Mouse (Mus musculus) heart, adult 2 months (tissue): ENCODE results near the gene Mc3r. TPM values are rescaled to one million over a fixed set of nuclear protein-coding genes. Genes with fewer than 3 reads are reported as not detected.

Experiments used
- DNase-seq, 2 experiments: peaks; one replicate each; pipeline ENCODE4 v3.0.0; 2021
- H3K27ac ChIP-seq: fragments of 200-600 bp; 2 replicates; pipeline ENCODE4 v1.8.1; 2022
- H3K27me3 ChIP-seq: fragments of 200-500 bp; 2 replicates; pipeline ENCODE4 v1.6.1; 2012; ENCODE audit warnings: mild to moderate bottlenecking, low read length, inconsistent platforms, mixed read lengths; ENCODE audit not compliant: control insufficient read depth, insufficient read depth
- H3K36me3 ChIP-seq: fragments of 200-500 bp; 2 replicates; pipeline ENCODE4 v1.6.1; 2012; ENCODE audit warnings: low read length, inconsistent platforms; ENCODE audit not compliant: control insufficient read depth, insufficient read depth
- H3K4me1 ChIP-seq: fragments of 200-500 bp; 2 replicates; pipeline ENCODE4 v1.6.1; 2011; ENCODE audit warnings: low read length; ENCODE audit not compliant: control insufficient read depth, insufficient read depth
- H3K4me3 ChIP-seq: fragments of 200-600 bp; 2 replicates; pipeline ENCODE4 v1.8.1; 2022
- H3K79me2 ChIP-seq: fragments of 200-500 bp; replicated peaks from 2 replicates; pipeline ENCODE4 v1.6.1; 2012; ENCODE audit warnings: mild to moderate bottlenecking, inconsistent platforms, low read length, moderate library complexity, mixed read lengths; ENCODE audit not compliant: control insufficient read depth, insufficient read depth
- H3K9ac ChIP-seq: fragments of 200-500 bp; 2 replicates; pipeline ENCODE4 v1.6.1; 2012; ENCODE audit warnings: low read depth, mild to moderate bottlenecking, control low read depth, inconsistent platforms, low read length, mixed read lengths
- CTCF ChIP-seq: fragments of 200-600 bp; IDR thresholded peaks from 2 replicates; pipeline ENCODE4 v1.8.1; 2022; ENCODE audit warnings: antibody characterized with exemption, mild to moderate bottlenecking, moderate library complexity
- EP300 ChIP-seq: fragments of 200-500 bp; IDR thresholded peaks from 2 replicates; pipeline ENCODE4 v1.6.1; 2011; ENCODE audit warnings: low read depth, low read length, control low read depth; ENCODE audit not compliant: insufficient read depth
- POLR2A ChIP-seq: fragments of 200-500 bp; IDR thresholded peaks from 2 replicates; pipeline ENCODE4 v1.6.1; 2011; ENCODE audit warnings: mild to moderate bottlenecking, low read depth, low read length, control low read depth; ENCODE audit not compliant: insufficient read depth
- WGBS: fragments of 180-500 bp; shearing (Covaris S2); methylation state at CpG from one replicate; pipeline ENCODE4 v1.1.7; 2018; 5-methylcytosine and 5-hydroxymethylcytosine counted together
- intact Hi-C: fragments of 180-260 bp; cut with DNase I; formaldehyde crosslinking; loops from one replicate; pipeline ENCODE4 v1.15.1; 2025
- polyA plus RNA-seq: library from polyadenylated mRNA; depleted of rRNA; stranded (reverse); fragments of >200 nt; gene quantifications from 2 replicates; pipeline ENCODE4 v1.2.3, GENCODE M21; 2012
- total RNA-seq, 2 experiments: library from RNA; stranded (reverse); gene quantifications; 2 replicates each; pipeline ENCODE4 v1.2.3; 2021

Gene Mc3r
- total and polyA plus RNA-seq, 3 experiments, result not detected

DNA sequence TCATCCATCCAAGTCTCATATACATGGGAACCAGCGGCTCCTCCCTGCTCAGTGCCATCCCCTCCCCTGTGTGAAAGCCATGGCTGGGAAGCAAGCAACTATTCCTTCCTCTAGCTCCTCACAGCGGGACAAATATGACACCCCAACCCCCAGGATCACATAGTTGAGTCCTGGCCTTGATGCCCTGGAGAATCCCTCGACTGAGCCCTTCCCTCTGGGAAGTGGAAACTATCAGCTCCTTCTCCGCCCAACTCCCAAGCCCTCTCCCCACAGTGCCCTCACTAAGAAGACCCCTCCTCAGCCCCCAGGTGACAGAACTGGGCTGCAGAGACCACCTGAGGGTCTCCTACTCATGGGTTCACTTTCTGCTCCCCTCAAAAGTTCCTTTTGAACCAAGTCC is 18.2 kb upstream of the Mc3r start:
- no peak for TF ChIP-seq POLR2A
- no peak for TF ChIP-seq CTCF
- no peak for TF ChIP-seq EP300
- H3K9ac ChIP-seq, result no peak overlapping the region
- WGBS, result 46% methylated on average over 4 of the region's 4 CpGs

DNA sequence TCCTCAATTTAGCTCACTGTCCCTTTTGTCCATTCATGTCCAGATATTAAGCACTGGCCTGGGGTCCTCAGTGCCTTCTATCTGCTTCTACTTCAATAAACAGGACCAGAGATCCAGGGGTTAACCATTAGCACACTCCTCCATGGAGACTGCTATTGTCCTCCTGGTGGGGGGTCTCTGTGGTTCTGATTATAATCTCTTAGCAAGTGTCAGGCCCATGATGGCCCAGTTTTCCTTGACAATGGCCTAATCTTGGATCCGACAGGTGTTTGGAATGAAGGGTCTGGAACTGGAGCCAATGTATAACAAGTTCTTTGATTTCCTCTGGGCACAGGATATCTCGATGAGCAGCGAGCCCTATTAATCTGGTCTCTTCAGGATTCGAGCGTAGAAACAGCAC is 10.1 kb upstream of the Mc3r start:
- H3K36me3 ChIP-seq, result no peaks in the 10 kb centered on the region
- H3K9ac ChIP-seq, result no peak overlapping the region
- H3K79me2 ChIP-seq, result no peaks in the 10 kb centered on the region
- DNase-seq, result no peak
- no peaks in the 10 kb centered on the region for H3K4me1 ChIP-seq
- TF ChIP-seq CTCF, result no peak
- no peak for TF ChIP-seq POLR2A
- no peak for TF ChIP-seq EP300
- no peak overlapping the region for H3K27ac ChIP-seq
- H3K4me3 ChIP-seq, result no peak overlapping the region
- H3K27me3 ChIP-seq, result no peaks in the 10 kb centered on the region
- intact Hi-C loops, result no loop called here
- whole genome bisulfite sequencing, result 74% methylated on average over 5 of the region's 5 CpGs

More for the DNA sequence above, 18.2 kb upstream of the Mc3r start:
- no peak for DNase-seq
- Histone ChIP-seq H3K27me3 (no peaks in the 10 kb centered on the region), H3K4me1 (no peaks in the 10 kb centered on the region), H3K27ac (no peak overlapping the region), H3K79me2 (no peaks in the 10 kb centered on the region), H3K36me3 (no peaks in the 10 kb centered on the region), H3K4me3 (no peak overlapping the region)
- intact Hi-C loops, result no loop called here

DNA sequence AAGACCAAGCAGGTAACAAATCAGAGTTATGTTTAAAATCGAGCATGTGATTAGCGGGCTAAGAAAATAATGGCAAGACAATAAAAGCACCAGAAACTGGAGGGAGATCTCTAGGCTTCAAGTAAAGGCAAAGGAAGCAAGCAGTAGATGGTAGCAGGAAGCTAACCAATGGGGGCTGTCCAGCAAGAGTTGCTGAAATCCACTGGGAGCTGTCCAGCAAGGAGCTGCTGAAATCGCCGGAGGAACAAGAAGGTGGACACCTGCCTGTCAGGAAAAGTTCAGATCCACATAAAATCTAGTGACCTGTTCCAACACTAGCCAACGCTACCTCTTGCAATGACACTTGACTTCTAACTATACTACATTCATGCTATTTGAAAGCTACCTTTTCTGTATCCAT is 7.3 kb upstream of the Mc3r start:
- Histone ChIP-seq H3K4me1 (no peaks in the 10 kb centered on the region), H3K4me3 (no peak overlapping the region), H3K27ac (no peak overlapping the region), H3K79me2 (no peaks in the 10 kb centered on the region), H3K9ac (no peak overlapping the region), H3K27me3 (no peaks in the 10 kb centered on the region), H3K36me3 (no peaks in the 10 kb centered on the region)
- TF ChIP-seq EP300, result no peak
- TF ChIP-seq POLR2A, result no peak
- TF ChIP-seq CTCF, result no peak
- intact Hi-C loops, result no loop called here
- DNase-seq, result peak; percentile 8 to 51
- 12% methylated on average over 5 of the region's 5 CpGs for WGBS

DNA sequence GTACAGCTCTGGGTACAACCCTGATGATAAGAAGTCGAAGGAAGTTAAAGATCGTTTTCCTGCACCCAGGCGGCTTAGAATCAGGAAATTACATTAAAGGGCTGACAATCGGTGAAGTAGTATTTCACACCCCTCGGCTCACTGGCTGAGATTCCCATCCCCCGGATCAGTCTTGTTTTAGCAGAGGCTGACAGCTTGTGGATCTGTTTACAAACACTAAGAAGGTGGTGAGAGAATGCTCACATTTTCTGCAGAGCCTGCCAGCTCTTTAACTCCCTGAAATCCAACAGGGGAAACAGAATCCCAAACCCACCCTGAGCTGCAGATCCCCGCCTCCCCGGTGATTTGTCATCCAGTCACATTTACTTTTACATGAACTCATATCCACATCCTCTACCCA is 2.8 kb upstream of the Mc3r start:
- Histone ChIP-seq H3K4me3 (no peak overlapping the region), H3K9ac (no peak overlapping the region), H3K79me2 (no peaks in the 10 kb centered on the region), H3K36me3 (no peaks in the 10 kb centered on the region), H3K27me3 (no peaks in the 10 kb centered on the region; the same call in 1 of the 2 replicates), H3K27ac (no peak overlapping the region), H3K4me1 (no peaks in the 10 kb centered on the region)
- no peak for DNase-seq
- intact Hi-C loops, result no loop called here
- TF ChIP-seq CTCF (no peak), EP300 (no peak), POLR2A (no peak)
- 24% methylated on average over 8 of the region's 8 CpGs for WGBS

DNA sequence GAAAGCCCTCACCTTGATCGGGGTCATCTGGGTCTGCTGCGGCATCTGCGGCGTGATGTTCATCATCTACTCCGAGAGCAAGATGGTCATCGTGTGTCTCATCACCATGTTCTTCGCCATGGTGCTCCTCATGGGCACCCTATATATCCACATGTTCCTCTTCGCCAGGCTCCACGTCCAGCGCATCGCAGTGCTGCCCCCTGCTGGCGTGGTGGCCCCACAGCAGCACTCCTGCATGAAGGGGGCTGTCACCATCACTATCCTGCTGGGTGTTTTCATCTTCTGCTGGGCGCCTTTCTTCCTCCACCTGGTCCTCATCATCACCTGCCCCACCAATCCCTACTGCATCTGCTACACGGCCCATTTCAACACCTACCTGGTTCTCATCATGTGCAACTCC is 1.0 kb downstream of the Mc3r start:
- Histone ChIP-seq H3K27ac (no peak overlapping the region), H3K9ac (no peak overlapping the region), H3K27me3 (no peaks in the 10 kb centered on the region; the same call in 1 of the 2 replicates), H3K79me2 (no peaks in the 10 kb centered on the region), H3K4me1 (no peaks in the 10 kb centered on the region), H3K36me3 (no peaks in the 10 kb centered on the region), H3K4me3 (no peak overlapping the region)
- WGBS, result 76% methylated on average over 14 of the region's 14 CpGs
- DNase-seq, result no peak
- peak; percentile 50 for TF ChIP-seq CTCF
- TF ChIP-seq EP300, result no peak
- intact Hi-C loops, result no loop called here

DNA sequence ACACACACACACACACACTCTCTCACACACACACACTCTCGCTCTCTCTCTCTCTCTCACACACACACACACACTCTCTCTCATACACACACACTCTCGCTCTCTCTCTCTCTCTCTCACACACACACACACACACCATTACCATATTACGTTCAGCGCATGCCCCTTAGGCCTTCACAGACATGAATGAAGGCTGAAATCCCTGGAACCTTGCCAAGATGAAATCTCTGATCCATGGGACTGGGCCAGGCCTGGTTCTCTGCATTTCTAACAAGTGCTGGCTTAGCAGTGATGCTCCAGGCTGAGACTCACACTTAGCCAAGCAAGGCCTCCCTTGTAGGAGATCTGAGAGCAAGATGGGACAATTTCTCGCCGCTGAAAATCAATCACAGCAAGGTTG is 8.1 kb downstream of the Mc3r start:
- TF ChIP-seq CTCF (no peak), EP300 (no peak), POLR2A (no peak)
- Histone ChIP-seq H3K27me3 (no peaks in the 10 kb centered on the region), H3K9ac (no peak overlapping the region), H3K27ac (no peak overlapping the region), H3K36me3 (no peaks in the 10 kb centered on the region), H3K4me3 (no peak overlapping the region), H3K4me1 (no peaks in the 10 kb centered on the region), H3K79me2 (no peaks in the 10 kb centered on the region)
- DNase-seq, result no peak
- intact Hi-C loops, result no loop called here
- 80% methylated on average over 6 of the region's 6 CpGs for WGBS

DNA sequence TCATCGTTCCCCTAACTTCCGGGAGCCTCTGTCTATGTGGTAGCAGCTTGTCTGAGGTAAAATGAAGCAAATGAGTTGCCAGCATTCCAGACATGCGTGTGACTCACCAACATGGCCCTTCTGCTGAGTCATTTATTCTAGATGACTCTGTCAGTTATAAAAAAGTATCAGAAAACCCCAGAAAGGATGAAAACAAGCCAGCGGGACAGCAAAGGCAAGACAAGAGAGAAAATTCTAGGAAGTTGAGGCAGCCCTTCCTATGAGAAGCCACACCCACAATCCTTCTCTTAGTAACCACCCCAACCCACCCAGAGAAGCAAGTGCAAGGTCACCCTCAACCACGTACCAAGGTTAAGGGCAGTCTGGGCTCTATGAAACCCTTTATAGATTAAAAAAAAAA is 8.7 kb downstream of the Mc3r start:
- Histone ChIP-seq H3K36me3 (no peaks in the 10 kb centered on the region), H3K4me3 (no peak overlapping the region), H3K9ac (no peak overlapping the region), H3K27ac (no peak overlapping the region), H3K27me3 (no peaks in the 10 kb centered on the region), H3K4me1 (no peaks in the 10 kb centered on the region), H3K79me2 (no peaks in the 10 kb centered on the region)
- intact Hi-C loops, result no loop called here
- WGBS, result 65% methylated on average over 5 of the region's 5 CpGs
- TF ChIP-seq EP300 (no peak), CTCF (no peak), POLR2A (no peak)
- no peak for DNase-seq
